Mouse (Mus musculus): ENCODE data around the gene Vcl.

GRCm38 (mm10) chr14:21076501-21077194 lies 147.4 kb downstream of the Vcl start:
- TF ChIP-seq CTCF (IDR thresholded peaks at IDR 0.05; ENCODE audit: extremely low read depth, insufficient read depth, insufficient read length, insufficient replicate concordance) (no peak), POLR2A (IDR thresholded peaks at IDR 0.05; ENCODE audit: low read depth, low read length) (no peak)
